Mouse (Mus musculus): ENCODE data around the gene Cfap45. TPM values are rescaled to one million over a fixed set of nuclear protein-coding genes. Genes with fewer than 3 reads are reported as not detected.

Gene Cfap45
- total RNA-seq, 2 experiments from 2014 or later: 2.0 to 2.1 TPM

DNA sequence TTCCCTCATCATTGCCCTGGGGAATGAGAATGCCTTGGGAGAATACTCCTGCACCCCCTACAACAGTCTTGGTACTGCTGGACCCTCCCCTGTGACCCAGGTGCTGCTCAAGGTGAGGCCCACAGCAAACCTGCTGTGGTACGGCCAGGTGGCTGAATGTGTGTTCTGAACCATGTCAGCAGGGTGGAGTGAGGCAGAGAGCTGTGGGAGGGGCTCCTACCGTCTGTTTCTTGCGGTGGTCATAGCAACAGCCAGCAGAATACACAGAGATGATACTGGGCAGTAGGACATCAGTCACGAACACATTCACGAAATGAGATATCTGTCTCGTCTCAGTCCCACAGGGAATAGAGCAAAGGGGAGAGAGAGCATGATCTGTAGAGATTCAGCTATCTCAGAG is 27.1 kb upstream of the Cfap45 start:
- DNase-seq (ENCODE audit: low spot score in 2 of 2): no peak

DNA sequence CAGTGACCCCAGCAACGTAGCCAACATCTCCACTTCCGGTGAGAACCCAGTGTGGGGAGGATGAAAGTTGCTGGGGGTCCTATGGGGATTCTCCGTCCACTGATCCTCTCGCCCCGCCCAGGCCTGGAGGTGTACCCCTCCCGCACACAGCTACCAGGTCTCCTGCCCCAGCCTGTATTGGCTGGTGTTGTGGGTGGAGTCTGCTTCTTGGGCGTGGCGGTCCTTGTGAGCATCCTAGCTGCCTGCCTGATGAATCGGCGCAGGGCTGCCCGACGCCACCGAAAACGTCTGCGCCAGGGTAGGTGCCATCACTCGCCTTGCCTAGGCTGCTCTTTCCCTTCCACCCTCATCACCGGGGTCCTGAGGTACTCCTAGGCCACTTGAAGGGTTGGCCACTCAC is 24.6 kb upstream of the Cfap45 start:
- DNase-seq (ENCODE audit: low spot score in 2 of 2): no peak

DNA sequence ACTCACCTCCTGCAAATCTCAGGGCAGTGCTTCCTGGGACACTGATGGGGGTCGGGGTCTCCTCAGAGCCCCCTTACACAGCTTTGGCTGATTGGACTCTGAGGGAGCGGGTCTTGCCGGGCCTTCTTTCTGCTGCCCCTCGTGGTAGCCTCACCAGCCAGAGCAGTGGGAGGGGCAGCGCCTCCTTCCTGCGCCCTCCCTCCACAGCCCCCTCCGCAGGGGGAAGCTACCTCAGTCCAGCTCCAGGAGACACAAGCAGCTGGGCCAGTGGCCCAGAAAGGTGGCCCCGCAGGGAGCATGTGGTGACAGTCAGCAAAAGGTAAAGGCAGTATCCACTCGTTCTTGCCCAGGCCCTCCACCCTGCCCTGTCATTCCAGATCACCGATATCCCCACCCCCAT is 23.2 kb upstream of the Cfap45 start:
- no peak for DNase-seq (ENCODE audit: low spot score in 2 of 2)

DNA sequence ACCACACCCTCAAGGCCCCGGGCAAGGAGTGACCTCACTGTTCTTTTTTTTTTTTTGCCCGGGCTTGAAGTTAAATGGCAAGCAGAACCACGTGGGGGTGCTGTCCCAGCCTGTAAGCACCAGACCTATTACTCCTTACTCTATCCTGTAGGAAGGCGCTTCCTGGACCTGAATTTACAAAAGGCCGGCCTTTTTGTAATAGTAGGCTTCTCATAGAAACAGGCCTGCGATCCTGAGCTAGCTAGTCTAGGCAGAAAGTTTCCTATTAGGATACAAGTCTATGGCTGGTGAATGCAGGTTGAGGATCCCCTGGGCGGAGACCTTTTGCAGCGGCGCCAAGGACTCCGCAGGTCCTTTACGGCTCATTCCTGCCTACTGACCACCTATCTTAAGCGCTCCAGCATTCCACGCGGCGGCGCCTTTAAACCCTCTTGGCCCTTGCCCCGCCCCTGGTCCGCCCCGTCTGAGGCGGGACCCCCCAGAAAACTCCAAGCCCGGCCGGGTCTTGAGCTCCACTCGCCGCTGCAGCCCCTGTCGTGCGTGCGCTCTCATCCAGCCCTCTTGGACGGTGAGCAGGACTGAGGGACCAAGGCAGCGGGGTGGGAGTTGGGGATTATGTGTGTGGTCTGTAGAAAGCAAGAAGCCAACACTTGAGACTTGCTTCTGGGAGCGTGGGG is 20.7 kb upstream of the Cfap45 start, which contains the start of gene Tagln2:
Gene Tagln2 (plus strand): TSS at position 283 of the 677 bp plus-strand sequence.
- peak; percentile 57 to 73 for DNase-seq (ENCODE audit: low spot score in 2 of 2)

DNA sequence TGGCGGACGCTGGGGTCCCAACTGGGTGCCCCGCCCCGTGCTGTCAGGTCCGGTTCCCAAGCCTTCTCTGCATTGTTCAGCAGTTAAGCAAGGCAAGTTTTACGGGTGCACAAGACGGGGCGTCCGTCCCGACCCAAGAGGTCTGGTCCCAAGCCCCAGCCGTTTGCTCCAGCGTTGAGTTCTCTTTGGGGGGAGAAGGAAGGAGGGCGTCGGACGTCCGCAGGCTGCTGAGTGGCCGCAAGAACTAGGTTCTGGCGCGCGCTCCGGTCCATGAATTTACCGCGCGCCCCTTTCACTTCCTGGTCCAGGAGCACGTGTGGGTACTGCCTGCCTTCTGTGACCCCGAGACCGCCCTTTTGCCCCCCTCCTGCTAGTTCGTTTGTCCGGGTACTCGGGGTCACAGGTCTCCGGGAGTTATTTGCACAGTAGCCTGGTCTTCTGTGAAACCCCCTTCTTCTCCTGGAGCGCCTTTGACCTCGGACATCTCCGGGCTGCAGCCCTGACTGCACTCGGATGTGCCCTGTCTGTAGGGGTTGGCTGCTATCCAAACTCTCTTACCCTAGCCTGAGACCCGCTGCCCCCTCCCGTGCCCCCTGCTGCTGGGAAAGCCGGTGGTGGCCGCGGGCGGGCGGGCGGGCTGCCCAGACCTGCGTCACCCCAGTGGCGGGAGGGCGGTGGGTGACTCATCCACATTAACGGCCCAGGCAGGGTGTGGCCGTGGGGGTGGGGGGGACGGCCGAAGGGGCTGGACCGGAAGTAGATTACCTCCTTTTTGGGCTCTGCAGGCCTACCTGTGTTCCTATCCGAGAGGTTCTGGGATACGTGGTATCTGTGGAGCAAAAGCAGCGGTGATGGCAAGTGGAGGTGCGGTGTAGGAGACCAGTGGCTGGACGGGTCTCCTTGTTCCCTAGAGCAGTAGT is 19.9 kb upstream of the Cfap45 start:
- peak; percentile 44 to 50 for DNase-seq (ENCODE audit: low spot score in 2 of 2)

DNA sequence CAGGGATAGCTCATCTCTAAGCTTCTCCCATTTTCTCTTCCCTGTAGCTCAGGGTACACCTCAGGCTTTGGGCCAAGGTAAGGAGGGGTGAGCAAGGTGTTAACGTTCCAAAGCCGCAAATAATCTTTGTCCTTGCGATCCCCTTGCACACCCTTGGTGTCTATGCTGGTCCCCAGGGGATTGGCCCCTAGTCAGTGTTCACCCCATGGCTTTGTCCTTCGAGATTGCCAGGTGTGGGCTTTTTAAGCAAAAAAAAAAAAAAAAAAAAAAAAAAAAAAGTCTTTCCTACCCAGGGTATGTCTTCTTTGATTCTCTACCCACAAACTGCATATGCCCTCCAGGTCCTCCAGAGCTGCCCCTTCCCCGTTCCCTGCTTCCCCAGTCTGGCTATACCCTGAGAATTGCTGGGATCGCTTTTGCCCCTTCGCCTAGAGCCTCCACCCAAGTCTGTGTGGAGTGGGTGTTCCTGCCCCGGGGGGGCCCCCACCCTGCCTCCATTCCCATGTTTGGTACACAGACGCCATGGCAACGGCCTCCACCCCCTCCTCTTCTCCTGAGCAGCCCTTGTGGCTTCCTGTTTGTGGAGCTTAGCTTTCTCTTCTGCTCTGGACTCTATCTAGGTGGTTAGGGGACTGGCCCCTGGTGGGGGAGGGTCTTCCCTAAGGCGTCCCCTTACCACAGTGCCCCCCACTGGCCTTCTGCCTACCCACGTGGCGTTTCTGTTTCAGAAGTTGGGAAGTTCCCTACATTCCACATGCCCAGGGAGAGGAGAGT is 19.0 kb upstream of the Cfap45 start:
- peak in 1 of 2 experiments; percentile 41 for DNase-seq (ENCODE audit: low spot score in 2 of 2)

DNA sequence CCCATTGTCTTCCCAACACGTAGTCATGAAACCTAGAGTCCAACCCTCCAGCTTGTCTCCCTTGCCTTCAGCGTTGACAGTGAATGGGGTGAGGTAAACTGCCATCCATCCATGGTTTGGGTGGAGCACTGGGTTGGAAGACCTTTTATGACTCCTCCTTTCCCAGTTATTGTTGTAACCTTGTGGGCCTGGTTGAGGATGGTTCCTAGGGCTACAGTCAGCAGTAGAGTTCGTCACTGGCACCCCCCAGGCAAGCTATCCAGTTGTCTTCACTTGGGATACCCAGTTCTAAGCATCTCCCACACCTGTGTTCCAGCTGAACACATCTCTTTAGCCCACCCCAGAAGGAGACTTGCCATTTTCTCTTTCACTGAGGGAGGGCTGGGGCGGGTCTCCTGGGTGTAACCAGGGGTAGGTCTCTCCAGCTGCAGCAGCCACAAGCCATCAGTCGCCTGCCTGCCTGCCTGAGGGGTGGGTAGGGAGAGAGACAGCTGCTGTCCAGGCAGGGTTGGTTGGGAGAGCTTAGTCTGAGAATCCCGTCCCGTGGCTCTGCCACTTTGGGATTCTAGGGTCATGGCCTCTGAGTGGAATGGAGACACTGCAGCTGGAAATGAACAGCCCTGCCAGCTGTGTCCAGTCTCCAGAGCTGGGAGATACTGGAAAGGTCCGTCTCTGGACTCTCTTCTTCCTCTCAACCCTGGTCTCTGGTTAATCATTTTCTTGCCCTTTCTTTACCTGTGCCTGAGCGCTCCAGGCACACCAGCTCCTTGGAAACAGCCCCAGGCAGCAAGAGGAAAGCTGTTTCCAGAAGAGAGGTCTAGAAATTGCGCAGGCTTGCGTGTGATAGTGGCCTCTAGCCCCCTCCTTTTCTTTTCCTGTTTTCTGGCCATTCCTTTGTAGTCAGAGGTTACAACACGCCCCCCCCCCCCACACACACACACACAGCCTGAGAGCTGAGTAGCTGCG is 18.2 kb upstream of the Cfap45 start:
- no peak for DNase-seq (ENCODE audit: low spot score in 2 of 2)

DNA sequence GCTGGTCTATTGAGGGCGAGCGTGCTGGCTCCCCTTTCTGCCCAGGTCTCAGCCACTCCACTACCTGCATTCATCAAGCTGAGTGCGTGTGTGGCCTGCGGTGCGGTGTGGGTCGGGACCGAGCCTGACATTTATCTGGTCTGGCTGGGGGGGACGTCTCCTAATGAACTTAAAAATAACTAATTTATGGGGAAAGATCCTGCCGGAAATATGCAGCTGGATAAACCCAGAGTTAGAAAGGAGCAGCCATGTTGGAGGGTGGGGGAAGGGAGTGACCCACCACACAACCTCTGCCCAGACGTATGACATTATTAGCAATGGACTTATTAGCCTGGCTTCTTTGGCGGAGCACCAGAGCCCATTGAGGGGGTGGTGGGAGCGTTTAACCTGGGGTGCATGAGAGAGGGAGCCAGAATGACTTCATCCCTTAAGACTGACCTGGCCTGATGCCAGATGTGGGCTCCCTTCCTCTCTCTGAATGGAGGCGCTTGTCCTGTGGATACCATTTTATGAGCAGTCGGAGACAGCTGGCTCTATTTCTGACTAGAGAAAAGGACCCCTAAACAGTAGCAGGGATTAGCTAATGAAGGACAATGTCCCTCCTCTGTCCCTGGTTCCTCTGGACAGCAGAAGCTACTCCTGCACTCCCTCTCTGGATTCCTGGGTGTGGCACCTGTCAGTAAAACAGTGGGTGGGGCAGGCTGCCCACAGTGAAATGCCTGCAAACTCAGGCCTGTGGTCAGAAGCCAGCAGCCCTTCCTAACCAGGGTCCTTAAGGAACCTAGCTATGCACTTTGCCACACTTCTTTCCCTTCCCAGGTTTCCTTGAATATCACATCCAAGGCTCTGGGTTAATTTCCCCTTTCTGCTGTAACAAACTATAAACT is 17.2 kb upstream of the Cfap45 start:
- no peak for DNase-seq (ENCODE audit: low spot score in 2 of 2)

DNA sequence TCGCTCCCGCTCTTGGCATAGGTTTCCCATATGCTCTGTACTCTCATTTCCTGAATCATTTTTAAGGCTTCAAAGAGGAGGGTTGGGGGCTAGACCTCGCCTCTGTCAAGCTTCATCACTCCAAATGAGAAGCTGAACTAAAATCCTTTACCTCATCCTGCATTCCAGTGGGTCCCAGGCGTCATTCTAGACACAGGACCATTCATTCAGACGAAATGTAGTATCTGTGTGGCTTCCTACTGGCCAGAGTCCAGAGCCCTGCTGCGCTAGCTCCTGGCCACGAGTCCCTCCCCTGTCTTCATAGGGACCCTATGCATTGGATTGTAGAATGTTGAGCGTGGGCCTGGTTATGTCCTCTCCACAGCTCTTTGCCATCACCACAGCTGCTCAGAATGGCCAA is 15.8 kb upstream of the Cfap45 start:
- no peak for DNase-seq (ENCODE audit: low spot score in 2 of 2)

DNA sequence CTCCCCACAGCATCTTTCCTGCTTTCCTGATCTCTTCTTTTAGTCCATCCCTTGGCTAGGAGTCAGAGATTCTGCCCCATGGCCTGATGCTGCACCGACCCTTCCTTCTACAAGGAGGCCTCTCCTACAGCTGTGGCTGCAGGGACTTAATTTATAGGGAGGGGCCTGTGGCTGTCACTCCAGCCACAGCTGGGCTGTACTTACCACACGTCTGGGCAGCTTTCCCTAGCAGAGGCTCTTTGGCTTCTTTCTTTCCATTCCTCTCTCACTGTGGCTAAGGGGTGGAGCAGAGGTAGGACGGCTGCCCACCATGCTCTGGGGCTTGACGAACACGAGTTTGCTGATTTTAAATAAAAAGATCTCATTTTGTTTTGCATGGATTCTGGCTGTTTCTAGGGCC is 13.6 kb upstream of the Cfap45 start:
- no peak for DNase-seq (ENCODE audit: low spot score in 2 of 2)

DNA sequence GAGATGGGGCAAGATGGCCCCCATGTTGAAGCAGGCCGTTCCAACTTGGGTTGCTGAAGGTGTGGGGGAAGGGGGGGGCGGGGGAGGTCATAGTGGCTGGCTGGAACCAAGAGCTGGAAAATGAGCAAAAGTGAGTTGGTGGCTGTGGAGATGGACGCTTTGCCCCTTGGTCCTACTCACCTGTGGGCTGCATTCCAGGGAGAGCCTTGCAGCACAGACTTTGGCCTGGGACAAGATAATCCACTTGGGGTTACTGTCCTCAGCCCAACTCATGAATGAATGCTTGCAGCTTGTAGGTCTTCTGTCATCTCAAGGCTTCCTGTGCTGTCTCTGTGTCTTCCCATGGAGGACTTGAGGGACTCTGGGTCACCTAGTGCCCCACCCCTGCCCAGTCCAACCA is 12.9 kb upstream of the Cfap45 start:
- DNase-seq (ENCODE audit: low spot score in 2 of 2): no peak

DNA sequence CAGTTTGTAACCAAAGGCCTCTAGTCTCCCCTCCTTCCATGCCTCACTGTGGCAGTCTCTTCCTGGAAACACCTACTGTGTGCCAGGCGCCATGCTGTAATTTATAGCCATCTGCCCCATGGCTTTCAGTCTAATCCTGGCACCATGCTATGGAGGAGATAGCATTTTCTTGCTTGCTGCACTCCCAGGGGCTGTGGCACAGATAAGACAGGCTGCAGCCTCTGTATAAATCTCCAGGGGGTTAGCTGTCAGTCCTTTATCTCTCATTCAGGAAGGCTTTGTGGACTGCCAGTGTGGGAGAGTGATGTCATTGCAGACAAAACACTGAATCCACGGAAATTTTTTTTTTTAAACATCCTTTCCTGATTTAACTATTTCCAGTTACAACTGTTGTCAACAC is 12.4 kb upstream of the Cfap45 start:
- DNase-seq (ENCODE audit: low spot score in 2 of 2): no peak

DNA sequence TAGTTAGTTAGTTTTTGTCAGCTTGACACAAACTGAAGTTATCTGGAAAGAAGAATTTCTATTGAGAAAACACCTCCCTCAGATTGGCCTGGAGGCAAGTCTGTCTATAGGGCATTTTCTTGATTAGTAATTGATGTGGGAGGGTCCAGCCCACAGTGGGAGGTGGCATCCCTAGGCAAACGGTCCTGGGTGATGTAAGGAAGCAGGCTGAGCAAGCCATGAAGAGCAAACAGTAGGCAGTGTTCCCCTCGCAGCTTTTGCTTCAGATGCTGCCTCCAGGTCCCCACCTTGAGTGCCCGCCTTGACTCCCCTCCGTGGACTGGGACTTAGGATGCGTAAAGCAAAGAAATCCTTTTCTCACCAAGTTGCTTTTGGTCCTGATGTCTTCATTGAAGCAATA is 11.4 kb upstream of the Cfap45 start:
- no peak for DNase-seq (ENCODE audit: low spot score in 2 of 2)

DNA sequence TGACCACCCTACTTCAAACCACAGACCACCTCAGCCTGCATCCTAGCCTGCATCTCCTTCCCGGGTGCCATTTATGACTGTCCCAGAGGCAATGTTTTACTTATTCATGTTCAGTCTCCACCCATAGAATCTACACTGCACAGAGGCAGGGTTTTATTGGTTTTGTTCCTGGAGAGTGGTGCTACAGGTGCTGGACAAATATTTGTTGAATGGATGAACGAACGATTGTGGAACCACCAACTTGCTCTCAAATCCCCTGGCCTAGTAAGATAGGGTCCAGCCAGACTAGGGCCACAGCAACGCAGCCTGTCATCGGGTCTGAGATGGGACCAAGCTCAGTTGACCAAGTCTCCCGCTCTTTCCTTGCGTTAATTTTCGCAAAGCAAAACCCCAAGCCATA is 10.6 kb upstream of the Cfap45 start:
- no peak for DNase-seq (ENCODE audit: low spot score in 2 of 2)

DNA sequence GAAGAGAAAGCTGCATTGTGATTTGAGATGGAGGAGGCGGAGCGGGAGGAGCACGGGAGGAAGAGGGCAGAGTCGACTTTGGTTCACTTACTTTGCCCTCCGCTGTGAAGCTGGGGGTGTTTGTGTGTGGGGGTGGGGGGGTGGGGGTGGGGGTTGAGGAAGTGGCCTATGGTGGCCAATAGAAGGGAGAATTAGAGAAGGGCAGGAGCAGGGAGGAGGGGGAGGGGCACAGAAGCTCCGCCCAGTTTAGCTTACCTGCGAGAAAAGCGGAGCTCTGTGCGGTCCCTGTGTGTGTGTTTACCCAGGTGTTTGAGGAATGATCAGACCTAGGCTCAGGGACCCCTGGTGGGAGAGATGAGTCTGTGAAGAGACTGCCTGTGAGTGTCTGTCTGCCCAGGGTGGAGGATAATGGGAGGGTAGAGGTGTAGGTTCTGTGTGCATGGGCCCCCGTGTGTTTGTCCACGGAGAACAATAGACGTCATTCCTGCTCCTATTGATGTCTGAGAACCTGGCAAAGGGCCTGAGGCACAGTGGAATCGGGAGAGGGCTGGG is 10.1 kb upstream of the Cfap45 start:
- no peak for DNase-seq (ENCODE audit: low spot score in 2 of 2)

DNA sequence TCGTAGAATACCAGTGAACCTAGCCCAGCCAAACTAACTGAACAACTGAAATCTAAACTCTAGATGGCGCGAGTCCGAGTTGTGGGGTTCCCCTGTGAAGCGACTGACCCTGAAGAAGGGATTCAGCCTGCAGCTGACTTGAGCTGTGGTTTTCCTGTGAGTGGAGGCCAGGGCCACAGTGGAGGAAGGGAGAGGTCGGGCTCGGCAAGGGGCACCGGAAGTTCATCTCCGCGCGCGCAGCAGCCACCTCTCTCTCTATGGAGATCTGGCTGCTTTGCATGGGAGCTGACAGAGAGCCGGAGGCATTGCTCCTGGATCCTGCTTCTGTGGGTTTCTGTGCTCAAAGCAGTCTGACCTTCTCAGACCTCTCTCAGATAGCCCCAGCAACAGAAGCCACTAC is 7.6 kb upstream of the Cfap45 start:
- DNase-seq (ENCODE audit: low spot score in 2 of 2): peak in 1 of 2 experiments; percentile 42

DNA sequence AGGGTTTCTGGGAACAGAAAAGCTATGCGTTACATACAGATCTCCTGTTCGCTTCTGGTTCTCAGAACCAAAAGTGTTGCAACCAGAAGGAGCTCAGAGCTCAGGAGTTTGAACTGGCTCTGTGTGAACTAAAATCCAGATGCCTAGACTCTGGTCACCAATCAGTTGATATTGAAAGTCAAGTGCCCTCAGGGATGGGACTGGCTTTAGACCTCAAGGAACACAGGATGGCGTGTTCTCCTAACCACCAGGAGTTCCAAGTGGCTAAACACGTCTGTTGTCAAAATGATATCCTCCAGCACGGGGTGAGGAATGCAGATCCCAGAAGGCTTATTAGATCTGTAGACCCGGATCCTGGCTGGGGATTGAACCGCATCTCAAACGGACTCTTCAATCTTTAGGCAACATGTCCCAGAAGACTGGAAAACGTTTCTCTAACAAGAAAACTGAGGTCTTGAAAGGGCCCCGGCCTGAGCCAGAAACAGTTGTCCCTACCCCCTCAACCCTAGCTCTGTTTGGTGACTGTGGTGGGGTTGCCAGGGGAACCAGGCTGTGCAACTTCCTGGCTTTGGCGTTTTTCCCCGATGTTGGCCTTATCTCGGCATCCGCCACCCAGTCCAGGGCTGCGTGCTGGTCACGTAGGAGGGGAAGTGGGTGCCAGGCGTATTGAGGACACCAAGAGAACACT is 6.9 kb upstream of the Cfap45 start:
- DNase-seq (ENCODE audit: low spot score in 2 of 2): no peak

DNA sequence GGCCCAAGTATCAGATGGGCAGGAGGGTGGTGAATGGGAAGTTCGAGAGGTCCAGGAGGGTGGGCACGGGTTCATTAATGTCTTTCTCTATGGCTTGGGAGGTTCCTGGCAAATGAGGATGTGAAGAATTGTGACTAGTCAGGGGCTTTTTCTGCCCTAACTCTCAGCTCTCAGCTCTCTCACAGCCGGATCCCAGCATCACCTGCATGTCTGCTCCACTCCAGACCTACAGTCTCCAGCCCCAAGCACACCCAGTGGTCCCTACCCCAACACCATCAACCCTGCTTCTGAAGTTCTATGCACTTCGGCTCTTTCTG is 6.4 kb upstream of the Cfap45 start:
- no peak for DNase-seq (ENCODE audit: low spot score in 2 of 2)

All from adrenal gland, postnatal 4 days (tissue).